Mouse (Mus musculus): Measurements from ENCODE around the gene Olfr399. TPM values are rescaled to one million over a fixed set of nuclear protein-coding genes. Genes with fewer than 3 reads are reported as not detected.

Gene Olfr399
- not detected in 2 replicates for polyA plus RNA-seq (2012; rRNA removed)

GRCm38 (mm10) chr11:74056451-74056850 is at the start of gene Olfr399, which contains the start of gene Olfr139:
Gene Olfr399 (minus strand): TSS chr11:74056615.
Gene Olfr139 (minus strand): TSS chr11:74056551.

GRCm38 (mm10) chr11:74069655-74070054 is 13.2 kb upstream of the Olfr399 start, which contains the start of gene Zfp616:
Gene Zfp616 (plus strand): TSS chr11:74069955.

Other genes starting within 250 kb of the Olfr399 start
- gene Olfr392, start 239.6 kb downstream of the Olfr399 start, polyA plus RNA-seq (2012; rRNA removed), result not detected in 2 replicates
- not detected in 2 replicates for gene Olfr393, start 205.2 kb downstream of the Olfr399 start, polyA plus RNA-seq (2012; rRNA removed)
- gene Olfr394, start 165.8 kb downstream of the Olfr399 start, polyA plus RNA-seq (2012; rRNA removed), result not detected in 2 replicates
- not detected in 2 replicates for gene Olfr395, start 147.3 kb downstream of the Olfr399 start, polyA plus RNA-seq (2012; rRNA removed)
- gene Olfr23, start 119.9 kb downstream of the Olfr399 start, polyA plus RNA-seq (2012; rRNA removed), result not detected in 2 replicates
- gene Olfr397, start 95.8 kb downstream of the Olfr399 start, polyA plus RNA-seq (2012; rRNA removed), result not detected in 2 replicates
- not detected in 2 replicates for gene Olfr398, start 66.2 kb downstream of the Olfr399 start, polyA plus RNA-seq (2012; rRNA removed)
- gene Olfr139, start 64 bp downstream of the Olfr399 start, polyA plus RNA-seq (2012; rRNA removed), result not detected in 2 replicates
- not detected in 2 replicates for gene Zfp616, start 13.3 kb upstream of the Olfr399 start, polyA plus RNA-seq (2012; rRNA removed)
- not detected in 2 replicates for gene Olfr401, start 57.1 kb upstream of the Olfr399 start, polyA plus RNA-seq (2012; rRNA removed)
- not detected in 2 replicates for gene Olfr402, start 96.9 kb upstream of the Olfr399 start, polyA plus RNA-seq (2012; rRNA removed)
- not detected in 2 replicates for gene Olfr403, start 129.6 kb upstream of the Olfr399 start, polyA plus RNA-seq (2012; rRNA removed)
- not detected in 2 replicates for gene Olfr43, start 154.8 kb upstream of the Olfr399 start, polyA plus RNA-seq (2012; rRNA removed)
- gene Olfr406, start 203.2 kb upstream of the Olfr399 start, polyA plus RNA-seq (2012; rRNA removed), result not detected in 2 replicates
- gene Olfr59, start 227.1 kb upstream of the Olfr399 start, polyA plus RNA-seq (2012; rRNA removed), result not detected in 2 replicates